Mouse (Mus musculus) CD4-positive helper T cell, adult 2 months (primary cell): Measurements from ENCODE around the gene Slc6a6.

ENCODE experiments used
- DNase-seq: peaks from one replicate; pipeline ENCODE4 v3.0.0-alpha.2; 2012; ENCODE audit warnings: low read depth, missing footprints, low spot score

Gene Slc6a6

GRCm38 (mm10) chr6:91700823-91701621 lies 17.2 kb downstream of the Slc6a6 start:
- no peak for DNase-seq

- DNase-seq: no peak
Observed at GRCm38 (mm10) chr6:91703459-91703858, 19.6 kb downstream of the Slc6a6 start.

GRCm38 (mm10) chr6:91704446-91704845 lies 20.6 kb downstream of the Slc6a6 start:
- no peak for DNase-seq

- no peak for DNase-seq
Observed at GRCm38 (mm10) chr6:91705651-91706050, 21.8 kb downstream of the Slc6a6 start.

- peak; percentile 85 for DNase-seq
Observed at GRCm38 (mm10) chr6:91706072-91706776, 22.4 kb downstream of the Slc6a6 start.

- DNase-seq: peak; percentile 26
Observed at GRCm38 (mm10) chr6:91707276-91707885, 23.5 kb downstream of the Slc6a6 start.

- DNase-seq: no peak
Observed at GRCm38 (mm10) chr6:91707886-91708564, 24.2 kb downstream of the Slc6a6 start.

- no peak for DNase-seq
Observed at GRCm38 (mm10) chr6:91708919-91709318, 25.1 kb downstream of the Slc6a6 start.

GRCm38 (mm10) chr6:91710345-91710930 lies 26.6 kb downstream of the Slc6a6 start:
- DNase-seq: no peak

- DNase-seq: no peak
Observed at GRCm38 (mm10) chr6:91712097-91712854, 28.4 kb downstream of the Slc6a6 start.

GRCm38 (mm10) chr6:91712855-91713331 lies 29.0 kb downstream of the Slc6a6 start:
- no peak for DNase-seq

GRCm38 (mm10) chr6:91713370-91713896 lies 29.6 kb downstream of the Slc6a6 start:
- no peak for DNase-seq

GRCm38 (mm10) chr6:91715023-91715422 lies 31.2 kb downstream of the Slc6a6 start:
- DNase-seq: no peak

- no peak for DNase-seq
Observed at GRCm38 (mm10) chr6:91715988-91716810, 32.3 kb downstream of the Slc6a6 start.

- no peak for DNase-seq
Observed at GRCm38 (mm10) chr6:91718067-91718466, 34.2 kb downstream of the Slc6a6 start.

GRCm38 (mm10) chr6:91718603-91719002 lies 34.8 kb downstream of the Slc6a6 start:
- DNase-seq: no peak

- no peak for DNase-seq
Observed at GRCm38 (mm10) chr6:91719042-91719747, 35.3 kb downstream of the Slc6a6 start.

GRCm38 (mm10) chr6:91719865-91720533 lies 36.1 kb downstream of the Slc6a6 start:
- DNase-seq: no peak
